Mouse (Mus musculus) thymus, postnatal 4 days (tissue): ENCODE data around the gene Fas.

Source experiments
- DNase-seq: peaks from one replicate; pipeline ENCODE4 v3.0.0; 2021

Gene Fas

DNA sequence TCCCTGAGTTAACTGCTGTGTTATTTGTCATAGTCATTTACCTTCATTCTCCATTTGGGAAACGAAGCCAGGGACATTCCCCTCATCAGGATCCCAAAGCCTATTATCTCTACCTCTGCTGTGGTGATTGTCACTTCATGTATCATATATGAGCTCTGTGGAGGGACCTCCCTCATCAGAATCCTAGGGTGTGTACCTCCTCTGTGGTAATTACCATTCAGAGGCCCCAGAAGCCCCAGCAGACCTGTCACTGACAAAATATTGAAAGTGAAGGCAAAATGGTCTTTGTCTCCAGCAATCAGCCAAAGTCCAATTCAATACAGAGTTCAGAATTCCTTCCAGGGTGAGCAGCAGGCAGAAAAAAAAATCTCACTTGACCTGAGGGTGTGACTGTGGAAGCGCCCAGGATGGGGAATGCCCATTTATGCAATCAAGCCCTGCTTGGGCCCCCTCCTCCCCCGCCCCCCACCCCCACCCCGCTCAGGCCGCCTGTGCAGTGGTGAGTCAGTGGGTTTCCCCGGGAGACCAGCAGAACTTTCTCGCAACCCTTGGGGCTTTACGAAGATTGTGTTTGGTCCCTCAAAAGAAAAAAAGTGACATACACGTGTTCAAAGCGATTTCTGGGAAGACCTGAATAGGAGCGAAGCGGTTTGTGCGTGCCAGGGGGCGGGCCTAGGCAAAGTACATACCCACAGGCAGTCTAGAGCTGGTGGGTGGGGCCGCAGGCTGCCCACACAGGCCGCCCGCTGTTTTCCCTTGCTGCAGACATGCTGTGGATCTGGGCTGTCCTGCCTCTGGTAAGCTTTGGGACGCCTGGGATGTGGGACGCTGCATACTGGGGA lies at the start of gene Fas:
Gene Fas (plus strand): TSS at position 719 of the 842 bp plus-strand sequence.
- peak; percentile 89 for DNase-seq

DNA sequence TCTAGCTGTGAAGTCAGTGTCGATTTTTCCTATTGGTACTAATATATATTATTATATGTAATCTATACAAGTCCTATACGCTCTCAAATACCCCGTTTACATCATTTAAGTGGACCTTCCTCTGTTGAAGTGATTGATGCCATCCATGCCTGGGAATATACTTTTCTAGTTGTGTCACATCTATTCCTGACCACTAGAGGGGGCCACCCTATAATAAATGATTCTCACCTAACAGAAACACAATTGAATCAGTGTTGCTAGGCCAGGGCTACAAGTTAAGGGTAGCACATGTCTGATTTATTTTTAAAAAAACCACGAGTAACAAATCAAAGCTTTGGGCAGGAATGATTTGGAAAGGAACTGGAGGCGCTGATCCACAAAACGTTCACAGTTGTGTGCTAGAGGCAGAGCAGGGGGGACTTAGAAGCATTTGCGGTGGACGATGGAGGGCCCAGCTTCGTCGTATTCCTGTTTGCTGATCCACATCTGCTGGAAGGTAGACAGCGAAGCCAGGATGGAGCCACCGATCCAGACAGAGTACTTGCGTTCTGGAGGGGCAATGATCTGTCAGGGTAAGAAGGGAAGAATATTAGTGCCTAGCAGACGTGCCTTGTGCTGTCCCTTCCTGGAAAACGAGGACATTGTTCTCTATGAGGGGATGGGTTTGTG lies 49.1 kb upstream of the Fas start:
- DNase-seq: no peak

DNA sequence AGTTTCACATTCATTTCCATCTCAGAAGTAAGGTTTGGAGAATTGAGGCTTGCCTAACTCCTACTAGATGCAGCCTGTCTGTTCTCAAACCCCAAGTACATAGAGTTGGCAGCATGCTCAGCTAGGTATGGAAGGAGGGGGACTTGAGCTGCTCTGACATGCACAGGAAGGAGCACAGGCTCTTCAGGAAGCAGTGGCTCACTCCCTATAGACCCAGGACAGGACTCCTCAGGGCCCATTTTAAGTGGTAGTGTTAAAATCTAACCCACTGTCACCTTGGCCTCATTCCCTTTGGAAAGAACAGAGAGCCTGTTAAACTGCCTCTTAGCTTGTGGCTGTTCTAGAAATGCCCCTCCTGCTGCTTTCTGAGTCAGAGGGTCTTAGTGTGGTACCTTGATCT lies 47.5 kb upstream of the Fas start:
- DNase-seq: no peak

DNA sequence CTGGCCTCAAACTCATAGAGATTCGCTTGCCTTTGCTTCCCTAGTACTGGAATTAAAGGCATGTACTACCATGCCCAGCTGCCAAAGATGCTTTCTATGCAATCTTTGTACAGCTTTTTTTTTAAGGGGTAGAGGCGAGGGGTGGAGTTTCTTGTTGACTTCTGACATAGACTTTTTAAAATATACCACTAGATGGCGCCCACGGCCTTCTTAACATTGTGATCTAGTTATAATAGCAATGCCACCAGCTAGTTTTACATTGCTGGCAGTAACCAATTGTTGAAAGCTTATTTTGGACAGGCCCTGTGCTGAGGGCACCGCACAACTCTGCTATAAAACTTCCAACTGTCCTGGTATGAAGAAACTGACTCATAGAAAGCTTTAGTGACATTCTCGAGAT lies 46.4 kb upstream of the Fas start:
- DNase-seq: peak; percentile 67

DNA sequence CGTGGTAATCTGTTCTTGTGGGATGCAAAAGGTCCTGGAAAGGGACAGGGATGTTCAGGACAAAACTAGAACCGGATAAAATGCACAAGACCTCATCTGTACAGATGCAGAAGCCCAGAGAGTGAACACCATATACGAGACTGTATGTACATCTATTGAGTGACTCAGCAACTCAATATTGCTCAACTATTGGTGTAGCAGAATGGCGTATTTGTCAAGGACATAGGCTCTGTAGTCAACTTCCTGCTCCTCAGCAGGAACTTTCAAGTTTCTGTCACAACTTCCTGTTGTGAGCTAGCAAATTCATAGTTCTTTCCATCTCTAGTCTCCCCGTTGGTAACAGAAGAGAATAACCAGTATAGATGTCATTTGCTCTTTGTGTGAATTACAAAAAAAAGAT lies 41.9 kb upstream of the Fas start:
- no peak for DNase-seq

DNA sequence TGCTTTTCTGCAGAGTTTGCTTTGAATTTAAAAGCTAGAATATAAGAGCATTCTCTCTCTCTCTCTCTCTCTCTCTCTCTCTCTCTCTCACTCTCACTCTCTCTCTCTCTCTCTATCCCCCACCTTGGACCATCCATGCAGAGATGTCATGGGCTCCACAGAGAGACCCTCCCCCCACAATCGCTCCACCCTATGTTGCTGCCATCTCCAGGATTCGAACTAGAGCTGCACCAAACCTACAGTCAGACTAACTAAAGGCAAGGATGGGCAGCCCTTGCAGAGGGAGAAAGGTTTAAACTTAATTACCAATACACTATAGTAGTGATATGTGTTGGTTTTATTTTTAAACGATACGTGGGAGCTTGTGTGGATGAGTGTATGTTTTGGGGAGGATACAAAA lies 39.8 kb upstream of the Fas start:
- DNase-seq: no peak

DNA sequence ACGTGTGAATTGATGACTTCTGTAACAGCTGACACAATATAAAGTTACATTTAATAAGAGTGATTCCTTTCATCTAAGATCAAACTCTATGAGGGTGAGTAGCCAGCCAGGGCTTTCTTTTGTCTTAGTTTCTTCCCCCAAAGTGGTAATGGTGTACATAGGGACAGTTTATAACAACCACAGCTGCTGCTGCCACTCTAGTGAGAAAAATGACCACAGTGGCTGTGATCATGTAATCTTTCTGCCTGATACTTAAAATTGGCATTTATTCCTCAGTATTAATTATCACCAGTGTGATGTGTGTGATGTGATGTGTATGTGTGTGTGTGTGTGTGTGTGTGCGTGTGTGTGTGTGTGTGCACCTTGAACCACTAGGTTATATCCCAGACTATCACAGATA lies 38.6 kb upstream of the Fas start:
- DNase-seq: no peak

DNA sequence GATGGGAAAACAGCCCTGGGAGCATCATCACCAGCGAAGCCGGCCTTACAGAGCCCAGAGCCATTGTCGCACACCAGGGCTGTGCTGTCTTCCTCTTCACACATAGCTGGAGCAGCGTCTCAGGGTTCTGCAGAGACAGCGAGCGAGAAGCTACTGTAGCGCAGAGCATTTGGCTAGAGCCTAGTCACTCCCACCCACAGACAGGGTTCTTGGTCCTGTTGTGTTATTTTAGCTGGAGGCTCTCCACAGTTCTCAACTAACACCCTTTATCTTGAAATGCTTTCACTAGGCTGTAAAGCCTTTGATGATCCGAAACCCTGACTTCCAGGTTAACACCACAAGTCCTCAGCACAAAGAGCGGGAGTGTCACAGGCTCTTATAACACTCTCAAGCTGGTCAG lies 38.0 kb upstream of the Fas start:
- no peak for DNase-seq

DNA sequence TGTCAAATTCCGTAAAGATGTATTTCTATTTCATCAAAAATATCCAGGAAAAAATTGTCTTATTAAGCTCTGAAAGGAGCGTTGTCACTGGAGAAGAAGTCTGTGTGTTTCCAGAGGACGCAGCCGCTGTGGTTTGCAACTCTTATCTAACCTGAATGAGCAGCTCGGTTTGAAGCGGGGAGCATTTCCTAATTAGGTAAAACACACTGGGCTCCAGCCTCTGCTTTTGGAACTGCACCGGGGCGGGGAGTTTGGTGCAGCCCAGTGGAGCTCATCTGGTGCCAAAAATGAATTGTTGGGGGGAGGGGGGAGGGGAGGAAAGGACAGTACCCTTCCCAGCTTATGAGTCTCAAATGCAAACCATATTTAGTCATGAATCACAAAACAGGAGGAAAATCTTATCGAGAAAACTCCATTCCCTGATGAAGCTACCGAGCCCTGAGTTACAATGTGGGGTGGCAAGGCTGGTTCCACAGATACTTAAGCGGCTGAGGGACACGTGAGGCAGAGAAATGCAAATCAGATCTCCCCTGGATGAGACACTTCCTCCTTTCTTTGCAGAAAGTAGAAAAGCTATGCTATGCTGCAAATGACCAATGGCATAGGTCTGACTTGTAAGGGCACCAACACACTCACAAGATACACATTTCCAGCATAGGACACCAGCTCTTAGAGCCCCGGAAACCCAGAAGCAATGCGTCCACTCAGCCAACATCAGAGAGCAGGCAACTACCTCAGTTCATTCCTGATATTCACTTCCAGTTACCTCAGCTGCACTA lies 36.2 kb upstream of the Fas start:
- peak; percentile 44 for DNase-seq

DNA sequence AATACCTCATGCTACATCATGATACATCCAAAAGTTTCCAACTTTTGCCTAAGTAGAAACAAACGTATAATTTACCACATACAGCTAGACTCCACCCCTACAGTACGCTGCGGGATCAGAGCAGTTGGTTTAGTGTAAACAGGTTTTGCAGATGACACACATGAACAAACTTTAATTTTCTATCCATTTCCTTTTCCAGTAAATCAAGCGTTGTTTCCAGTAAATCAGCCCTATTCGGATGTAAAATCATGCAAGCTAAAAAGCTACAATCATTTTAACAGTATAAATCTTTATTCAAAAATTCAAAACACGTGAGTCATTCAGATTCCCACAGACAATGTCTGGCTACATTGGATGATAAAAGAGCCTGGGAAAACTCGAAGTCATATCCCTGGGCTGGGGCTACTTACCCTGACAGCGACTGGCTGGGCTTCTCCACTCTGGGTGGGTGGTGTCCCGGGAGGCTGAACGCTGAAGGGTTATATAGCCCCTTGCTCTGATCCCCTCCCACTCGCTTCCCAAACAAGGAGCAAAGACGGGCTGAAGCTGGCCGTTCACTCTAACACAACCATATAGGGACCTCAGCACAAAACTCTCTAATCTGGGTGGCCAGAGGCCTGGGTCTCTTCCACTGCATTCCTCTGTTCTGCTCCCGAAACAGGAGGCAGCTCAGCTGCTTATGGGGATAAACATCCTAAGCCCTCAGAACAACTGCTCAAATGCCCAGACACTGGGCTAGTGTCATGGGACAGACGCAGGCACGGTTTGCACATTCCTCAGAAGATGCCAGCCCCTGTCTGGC lies 35.4 kb upstream of the Fas start, which contains the start of gene Acta2:
Gene Acta2 (minus strand): TSS at position 711 of the 802 bp plus-strand sequence.
- DNase-seq: no peak

DNA sequence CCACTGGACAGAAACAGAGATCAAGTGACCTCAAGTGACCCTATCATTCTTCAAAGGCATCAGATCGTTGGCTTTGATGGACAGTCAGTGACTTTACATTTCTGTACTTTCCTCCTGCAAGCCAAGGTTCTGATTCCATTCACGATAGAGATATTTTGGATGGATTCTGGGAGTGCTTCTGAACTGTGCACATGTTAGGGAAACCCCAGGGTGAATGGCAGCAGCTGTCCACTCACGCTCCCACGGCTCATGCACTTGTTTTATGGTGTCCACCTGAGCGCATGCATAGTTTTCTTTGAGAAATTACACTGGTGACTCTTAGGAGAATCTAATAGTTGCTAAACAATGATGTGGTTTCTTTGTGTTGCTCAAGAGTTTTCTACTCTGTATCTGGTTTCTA lies 34.3 kb upstream of the Fas start:
- no peak for DNase-seq

DNA sequence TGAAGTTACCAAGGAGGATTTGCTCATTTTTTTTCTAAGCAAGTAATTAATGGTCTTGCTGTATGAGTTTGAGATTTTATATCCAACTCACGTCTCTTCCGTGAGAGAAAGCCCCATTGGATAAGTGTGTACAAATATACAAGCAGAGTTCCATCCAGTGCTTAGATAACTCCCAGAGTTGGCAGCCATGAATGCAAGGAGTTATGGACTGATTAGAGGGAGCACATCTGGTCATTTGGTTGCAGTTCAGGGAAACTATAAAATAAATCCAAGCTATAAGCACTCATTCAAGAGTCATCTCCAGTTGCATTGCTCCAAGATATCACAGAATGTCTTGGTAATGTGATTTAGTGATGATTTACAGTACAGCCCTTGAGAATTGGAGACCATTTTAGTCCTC lies 33.5 kb upstream of the Fas start:
- no peak for DNase-seq

DNA sequence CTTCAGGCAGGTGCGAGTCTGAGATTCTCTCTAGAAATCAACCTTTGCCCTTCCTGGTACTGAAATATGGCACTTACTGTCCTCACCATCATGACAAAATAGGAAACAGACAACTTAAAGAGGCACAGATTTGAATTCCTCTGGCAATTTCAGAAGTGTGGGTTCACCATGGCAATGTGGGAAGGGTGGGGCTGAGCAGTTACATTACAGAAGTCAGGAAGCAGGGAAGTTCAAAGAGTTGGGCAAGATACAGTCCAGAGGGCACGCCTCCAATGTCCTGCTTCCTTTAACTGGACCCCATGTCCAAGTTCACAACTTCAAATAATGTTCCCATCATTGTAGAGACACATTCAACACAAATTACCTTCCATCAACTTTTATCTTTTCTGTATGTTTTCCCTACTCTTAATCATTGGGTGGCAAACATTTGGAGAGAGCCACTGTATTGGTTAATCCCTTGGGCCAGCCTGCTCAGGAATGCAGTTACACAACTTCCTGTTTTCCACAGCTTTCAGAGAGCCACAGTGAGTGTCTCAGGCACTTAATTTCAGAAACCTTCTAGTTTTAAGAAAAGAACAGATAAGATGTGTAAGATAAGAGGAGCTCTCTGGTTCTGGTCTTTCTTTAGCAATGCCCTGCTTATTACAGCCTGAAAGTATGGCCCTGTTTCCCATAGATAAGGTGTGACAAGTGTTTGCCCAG lies 28.0 kb upstream of the Fas start:
- DNase-seq: no peak

DNA sequence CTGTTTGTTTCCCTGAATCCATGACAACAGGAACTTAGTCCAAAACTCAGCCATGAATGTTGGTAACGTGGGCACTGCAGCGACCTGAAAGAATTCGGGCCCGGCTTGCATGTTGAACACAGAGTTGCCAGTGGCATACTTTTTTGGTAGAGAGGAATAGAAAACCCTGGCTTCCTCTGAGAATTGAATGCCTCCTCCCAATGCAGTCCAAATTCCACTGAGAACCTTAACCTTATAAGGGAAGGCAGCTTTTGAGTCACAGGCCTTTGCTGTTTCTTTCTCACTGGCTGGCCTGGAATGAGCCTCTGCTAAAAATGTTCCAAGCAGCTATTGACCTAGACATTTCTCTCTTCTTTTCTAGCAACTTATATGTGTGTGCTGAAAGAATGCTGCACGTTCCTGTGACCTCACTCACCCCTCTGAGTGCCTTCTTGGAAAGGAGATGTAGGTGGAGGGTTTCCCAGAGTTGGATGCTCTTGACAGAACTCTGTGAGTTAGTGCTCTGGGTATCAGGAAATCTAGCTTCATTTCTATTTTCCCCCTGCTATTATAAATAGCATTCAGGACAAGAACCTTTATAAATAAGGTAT lies 24.8 kb upstream of the Fas start:
- no peak for DNase-seq

DNA sequence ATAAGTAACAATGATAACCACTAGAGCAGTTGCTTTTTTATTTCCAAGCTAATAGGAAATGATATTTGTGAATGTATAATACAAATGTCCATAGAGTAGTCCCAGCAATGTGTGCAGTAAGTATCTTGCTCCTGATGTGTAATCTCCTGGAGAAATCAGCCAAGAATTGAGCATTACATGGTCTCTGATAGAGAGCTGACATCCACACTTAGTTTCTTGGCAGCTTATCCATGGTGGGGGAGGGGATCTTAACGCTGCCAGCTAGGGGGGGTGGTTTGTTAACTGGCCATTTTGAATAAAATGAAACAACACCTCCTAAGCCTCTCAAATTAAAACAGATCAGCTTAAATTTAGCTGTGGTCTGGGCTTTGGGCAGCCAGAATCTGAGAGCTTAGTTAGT lies 21.5 kb upstream of the Fas start:
- DNase-seq: no peak

DNA sequence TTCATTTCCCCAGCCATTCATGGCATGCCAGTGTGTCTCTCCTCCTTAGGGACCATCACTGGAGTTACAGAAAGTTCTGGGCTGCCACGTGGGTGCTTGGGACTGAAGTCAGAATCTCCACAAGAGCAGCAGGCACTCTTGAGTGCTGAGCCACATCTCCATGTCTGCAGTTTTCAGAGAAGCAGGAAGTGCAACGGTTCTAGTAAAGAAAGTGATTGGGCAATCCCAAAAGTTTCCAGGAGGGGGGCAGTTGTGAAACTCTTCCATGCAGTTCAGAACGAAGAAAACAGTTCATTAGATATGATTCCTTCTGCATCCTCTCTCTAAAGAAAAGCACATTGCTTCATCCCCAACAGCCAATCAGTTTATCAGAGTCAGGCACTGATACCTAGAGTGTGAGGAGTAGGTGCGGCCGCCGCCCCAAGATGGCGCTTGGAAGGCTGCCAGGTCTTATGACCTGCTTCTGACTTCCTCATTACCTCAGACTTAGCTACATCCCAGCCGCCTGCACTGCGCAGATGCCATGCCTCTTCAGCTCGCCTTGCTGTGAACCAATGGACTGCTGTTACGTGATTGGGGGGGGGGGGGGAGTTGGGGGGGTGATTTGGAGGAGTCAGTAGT lies 20.2 kb upstream of the Fas start:
- no peak for DNase-seq

DNA sequence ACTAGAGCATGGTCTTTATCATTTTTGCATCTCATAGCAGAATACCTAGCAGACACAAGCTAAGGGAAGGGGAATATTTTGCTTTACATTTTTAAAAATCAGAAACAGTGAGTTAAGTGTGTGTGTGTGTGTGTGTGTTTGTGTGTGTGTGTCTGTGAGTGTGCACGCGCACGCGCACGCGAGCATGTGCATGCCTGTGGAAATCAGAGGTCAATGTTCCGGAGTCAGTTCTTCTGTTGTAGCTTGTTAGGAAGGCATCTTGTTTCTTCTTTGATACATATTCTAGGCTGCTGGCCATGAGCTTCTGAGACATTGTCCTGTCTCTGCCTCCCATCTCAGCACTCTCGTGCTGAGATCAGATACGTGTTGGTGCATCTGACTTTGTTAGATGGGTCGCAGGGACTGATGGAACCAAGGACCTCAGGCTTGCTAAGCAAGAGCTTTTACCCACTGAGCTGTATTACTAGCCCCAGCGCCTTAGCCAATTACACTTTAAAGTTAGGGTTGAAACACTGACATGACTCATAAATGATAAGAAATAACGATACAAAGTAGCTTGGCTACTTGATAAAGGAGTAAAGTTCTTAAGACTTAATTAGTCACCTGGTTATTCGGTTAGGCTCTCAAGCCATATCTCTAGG lies 19.5 kb upstream of the Fas start:
- no peak for DNase-seq

DNA sequence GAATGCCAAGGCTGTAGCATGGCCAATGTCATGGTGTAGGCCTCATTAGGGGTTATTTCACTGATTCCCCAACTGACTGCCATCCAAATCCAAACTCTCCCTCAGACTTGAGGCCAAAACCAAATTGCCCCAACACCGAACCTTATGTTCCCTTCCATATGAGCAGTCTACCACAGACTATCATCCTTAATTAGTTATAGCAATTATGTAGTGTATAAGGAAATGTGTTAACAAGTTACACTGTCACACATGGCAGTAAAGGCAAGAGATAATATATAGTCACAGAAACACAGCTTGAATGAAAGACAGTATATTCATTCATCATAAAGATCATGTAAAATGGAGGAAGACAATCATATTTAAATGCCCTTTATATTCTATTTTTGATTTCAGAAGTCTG lies 17.4 kb upstream of the Fas start:
- DNase-seq: no peak

DNA sequence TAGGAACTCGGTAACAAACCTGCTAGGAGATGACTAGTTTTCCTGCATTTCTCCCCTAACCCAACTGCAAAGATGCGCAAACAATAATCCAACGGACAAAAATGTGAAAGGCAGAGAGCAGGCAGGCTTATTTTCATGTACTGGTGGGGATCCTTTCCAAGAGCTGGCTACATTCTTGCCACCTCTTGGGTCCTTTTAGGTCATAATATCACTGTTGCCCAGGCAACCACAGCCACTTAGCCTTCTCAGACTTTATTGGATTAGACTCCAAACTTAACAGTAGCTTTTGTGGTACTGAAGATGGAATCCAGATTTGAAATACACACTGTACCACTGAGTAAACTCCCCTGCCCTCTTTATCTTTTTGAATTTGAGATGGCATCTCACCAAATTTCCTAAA lies 12.4 kb upstream of the Fas start:
- no peak for DNase-seq

DNA sequence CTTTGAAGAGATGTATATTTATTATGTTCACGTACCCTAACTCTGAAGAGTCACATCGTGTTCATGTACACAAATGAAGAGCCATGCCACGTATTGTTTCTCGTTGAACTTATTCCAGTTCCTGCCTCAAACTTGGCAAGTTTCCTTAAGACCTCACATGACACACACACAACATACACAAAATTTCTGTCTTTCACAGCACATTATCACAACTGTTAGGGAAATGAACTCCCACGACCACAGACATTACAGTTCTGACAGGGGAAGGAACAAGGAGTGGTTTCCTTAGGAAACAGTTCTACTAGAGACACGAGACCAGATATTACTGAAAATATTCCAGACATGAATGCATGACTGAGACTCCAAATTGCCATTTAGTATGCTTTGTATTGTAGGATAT lies 6.9 kb upstream of the Fas start:
- no peak for DNase-seq

DNA sequence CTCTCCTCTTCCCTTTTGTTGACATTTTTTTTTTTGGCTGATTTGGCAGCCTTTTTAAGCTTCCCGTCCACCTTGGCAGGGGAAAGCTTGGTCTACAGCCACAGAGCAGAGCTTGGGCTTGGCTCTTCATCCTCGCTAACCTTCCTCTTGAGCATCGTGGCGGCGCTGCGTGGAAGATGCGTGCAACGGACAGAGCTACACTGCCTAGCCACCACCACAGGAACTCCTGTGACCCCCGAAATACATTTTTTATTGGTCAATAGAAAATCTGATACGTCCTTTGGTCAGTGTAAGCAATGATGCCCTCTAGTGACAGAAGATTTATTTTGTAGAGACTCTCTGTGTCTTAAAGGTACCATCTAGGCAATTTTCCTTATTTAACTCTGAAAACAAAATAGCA lies 6.1 kb upstream of the Fas start:
- DNase-seq: no peak
